Mouse (Mus musculus) G1E (cell line): ENCODE data around the gene Iqgap3.

ENCODE experiments used
- CTCF ChIP-seq: IDR thresholded peaks from 2 replicates; pipeline ENCODE4 v1.5.1; 2012; ENCODE audit warnings: low read depth, low read length, inconsistent platforms, mixed read lengths
- GATA1 ChIP-seq: IDR thresholded peaks from 2 replicates; pipeline ENCODE4 v1.6.1; 2012; ENCODE audit warnings: borderline replicate concordance, low read length, inconsistent platforms, mixed read lengths
- GATA2 ChIP-seq: IDR thresholded peaks from 2 replicates; pipeline ENCODE4 v1.6.1; 2012; ENCODE audit warnings: low read depth, low read length, inconsistent platforms, borderline replicate concordance
- POLR2AphosphoS5 ChIP-seq: IDR thresholded peaks from 2 replicates; pipeline ENCODE4 v1.6.1; 2012; ENCODE audit warnings: low read depth, low read length, inconsistent platforms; ENCODE audit not compliant: insufficient replicate concordance

DNA sequence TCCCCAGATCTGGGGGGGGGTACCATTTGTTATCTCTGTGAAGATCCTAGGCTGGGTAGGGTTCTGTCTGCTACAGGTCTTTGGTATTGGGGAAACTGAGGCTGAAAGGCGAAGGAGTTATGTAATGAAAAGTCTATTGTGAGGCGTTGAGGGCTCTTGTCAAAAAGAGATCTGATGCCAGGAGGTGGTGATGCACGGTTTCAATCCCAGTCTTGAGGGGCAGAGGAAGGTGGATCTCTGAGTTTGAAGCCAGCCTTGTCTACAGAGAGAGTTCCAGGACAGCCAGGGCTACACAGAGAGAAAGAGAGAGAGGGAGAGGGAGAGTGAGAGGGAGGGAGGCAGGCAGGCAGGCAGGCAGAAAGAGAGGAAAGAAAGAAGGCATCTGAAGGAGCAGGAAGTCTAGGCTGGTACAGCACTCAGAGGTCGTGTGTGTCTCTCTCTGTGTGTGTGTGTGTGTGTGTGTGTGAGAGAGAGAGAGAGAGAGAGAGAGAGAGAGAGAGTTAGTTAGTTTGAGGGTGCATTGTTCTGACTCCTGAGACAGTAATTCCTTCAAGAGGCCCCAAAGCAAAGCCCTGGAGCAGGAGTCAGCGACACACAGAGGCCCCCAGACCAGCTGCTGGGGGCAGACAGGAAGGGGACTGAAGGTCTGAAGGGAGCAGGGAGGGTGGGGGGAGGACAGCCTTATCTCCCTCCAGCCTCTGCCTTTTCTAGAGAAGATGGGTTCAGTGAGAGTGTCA, 64.8 kb downstream of the Iqgap3 start:
- TF ChIP-seq CTCF (no peak), POLR2AphosphoS5 (no peak), GATA1 (no peak), GATA2 (no peak)
